Mouse (Mus musculus) lung, adult 18-20 months (tissue): ENCODE results near the gene Itsn1.

Experiments used
- DNase-seq, 2 experiments: peaks; one replicate each; pipeline ENCODE4 v3.0.0; 2022; ENCODE audit warnings: mixed read lengths in 2 of 2

Itsn1 gene

GRCm38 (mm10) chr16:91732816-91733215 lies 3.7 kb downstream of the Itsn1 start:
- DNase-seq, result no peak

GRCm38 (mm10) chr16:91734771-91735170 lies 5.7 kb downstream of the Itsn1 start:
- peak; percentile 18 to 24 for DNase-seq

DNA sequence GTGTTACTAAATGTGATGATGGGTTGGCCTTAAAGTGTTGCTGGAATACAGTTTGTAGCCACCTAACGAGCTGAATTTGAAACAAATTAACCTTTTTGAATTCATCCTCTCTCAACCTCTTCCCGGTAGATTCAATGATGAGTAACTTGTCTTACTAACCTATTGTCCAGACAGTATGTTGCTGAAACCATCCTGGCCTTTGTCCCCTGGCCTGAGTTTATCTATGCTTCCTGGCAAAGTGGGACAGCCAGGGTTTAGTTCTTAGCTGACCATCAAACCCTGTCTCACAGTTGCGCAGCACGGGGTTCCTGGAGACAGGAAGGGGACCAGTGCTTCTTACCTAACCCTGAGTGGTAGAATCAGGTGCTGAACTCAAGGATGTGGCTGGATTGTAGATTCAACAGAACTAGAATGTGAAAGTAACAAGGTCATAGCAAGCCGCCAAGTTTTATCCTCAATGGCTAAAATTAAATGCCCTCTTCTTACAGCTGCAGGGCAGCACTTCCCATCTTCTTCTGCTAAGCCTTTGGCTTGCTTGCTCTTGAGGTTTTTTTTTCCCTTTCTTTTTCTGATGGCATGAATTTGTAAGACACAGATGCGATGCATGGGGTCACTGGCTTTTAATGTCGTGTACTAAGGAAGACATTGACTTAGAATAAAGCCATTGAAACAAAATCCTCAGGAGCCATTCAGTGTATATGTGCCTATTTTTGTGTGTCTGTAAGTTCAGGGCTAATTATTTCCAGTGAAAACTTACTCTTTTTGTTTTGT lies 7.2 kb downstream of the Itsn1 start:
- DNase-seq, result no peak

- DNase-seq, result no peak
These were observed 9.4 kb downstream of the Itsn1 start for GRCm38 (mm10) chr16:91738505-91738904.

DNA sequence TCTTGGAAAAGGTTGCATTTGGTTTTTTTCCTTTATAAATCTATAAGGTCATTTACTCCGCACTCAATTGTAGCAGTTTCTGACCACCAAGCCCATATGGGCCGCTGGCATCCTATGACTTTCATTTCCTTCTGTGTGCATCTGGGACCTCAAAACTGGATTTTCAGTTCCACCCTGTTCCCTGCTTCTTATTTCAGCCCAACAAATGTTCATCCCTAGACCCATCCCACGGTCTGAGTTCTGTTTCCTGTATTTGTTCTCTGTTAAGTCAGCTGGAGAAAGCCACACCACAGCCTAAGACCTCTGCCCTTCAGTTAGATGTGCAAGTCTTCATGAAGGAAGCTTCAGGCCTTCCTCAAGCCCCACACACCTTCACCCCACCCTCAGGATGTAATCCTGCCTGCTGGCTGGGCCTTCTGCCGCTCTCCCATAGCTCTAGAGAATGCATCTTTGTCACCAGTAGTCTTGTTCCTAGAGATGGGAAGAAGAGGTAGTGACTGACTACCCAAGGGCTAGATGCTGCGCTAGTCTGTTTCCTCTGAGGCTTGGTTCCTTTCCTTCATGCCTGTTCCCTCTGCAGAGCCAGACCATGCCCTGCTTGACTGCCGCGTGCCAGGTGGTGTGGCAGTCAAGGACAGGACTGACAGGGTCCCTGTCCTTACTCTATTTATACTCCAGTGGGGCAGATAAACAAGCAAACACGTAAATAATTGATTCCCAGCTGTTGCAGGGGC lies 11.3 kb downstream of the Itsn1 start:
- DNase-seq, result no peak

DNA sequence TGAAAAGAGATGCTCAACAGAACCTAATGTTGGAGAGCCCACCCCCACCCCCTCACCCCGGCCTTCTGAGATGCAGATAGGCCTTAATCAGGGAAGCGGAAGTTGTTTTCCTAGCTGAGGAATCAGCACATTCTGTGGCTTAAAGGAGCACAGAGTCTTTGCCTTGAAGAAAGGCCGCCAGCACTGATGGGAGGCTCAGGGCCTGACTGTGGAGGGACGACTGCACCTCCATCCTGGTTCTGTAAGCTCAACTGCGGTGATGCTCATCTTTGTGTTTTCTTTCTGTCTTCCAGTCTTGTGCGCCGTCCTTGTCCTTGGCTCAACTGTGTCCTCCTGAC lies 11.8 kb downstream of the Itsn1 start:
- DNase-seq, result no peak

DNA sequence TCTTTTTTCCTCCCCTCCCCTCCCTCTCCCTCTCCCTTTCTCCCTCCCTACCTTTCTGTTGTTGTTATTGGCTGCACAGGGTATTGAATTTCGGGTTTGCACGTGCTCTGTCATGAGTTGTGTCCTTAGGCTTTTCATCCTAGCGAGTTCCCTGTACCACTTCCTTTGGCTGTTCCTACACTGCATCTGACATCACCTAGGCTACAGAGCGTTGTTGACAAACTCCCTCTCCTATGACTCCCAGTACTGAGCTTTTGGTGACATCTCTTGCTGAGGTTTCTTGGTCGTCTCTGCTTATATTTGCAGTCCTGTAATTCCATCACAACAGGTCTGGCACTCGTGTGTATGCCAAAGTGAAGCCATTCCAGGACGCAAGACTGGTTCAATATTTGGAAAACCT lies 14.0 kb downstream of the Itsn1 start:
- no peak for DNase-seq

DNA sequence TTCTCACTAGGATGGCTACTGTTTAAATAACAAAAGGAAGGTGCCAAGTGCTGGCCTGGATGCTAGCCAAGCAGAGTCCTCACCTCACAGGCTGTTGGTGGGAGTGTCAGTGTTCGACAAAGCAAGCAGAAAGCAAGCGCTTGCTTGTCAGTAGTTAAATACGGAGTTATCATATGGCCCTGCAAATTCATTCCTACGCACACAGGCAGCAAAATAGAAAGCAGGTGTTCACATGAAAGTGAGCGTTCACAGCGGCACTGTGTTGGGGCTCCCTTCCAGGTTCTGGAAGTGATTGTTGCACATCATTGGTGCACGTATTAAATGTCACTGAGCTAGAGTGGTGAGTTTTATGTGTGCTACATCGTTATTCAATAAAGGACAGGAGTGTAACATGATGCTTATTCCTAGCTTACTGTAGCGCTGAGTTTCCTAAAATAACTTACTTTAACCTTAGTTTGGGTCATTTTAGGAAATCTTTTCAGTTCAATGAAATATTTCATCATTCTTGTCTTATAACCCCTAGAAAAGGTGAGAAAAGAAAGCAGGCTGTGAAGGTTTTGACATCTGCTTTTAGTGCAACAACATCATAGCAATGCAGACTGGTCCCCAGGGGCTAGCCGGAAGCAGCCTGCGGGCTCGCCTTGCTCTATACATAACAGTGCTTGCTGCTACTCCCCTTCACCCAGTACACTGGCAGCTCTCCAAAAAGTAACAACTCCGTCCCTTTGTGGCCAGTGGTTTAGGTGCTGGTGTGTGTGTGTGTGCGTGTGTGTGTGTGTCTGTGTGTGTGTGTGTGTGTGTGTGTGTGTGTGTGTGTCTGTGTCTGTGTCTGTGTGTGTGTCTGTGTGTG lies 17.2 kb downstream of the Itsn1 start:
- DNase-seq, result peak in 1 of 2 experiments; percentile 29

- DNase-seq, result no peak
These were observed 18.5 kb downstream of the Itsn1 start for GRCm38 (mm10) chr16:91747567-91747966.

GRCm38 (mm10) chr16:91751644-91752385 lies 22.7 kb downstream of the Itsn1 start:
- DNase-seq, result no peak

DNA sequence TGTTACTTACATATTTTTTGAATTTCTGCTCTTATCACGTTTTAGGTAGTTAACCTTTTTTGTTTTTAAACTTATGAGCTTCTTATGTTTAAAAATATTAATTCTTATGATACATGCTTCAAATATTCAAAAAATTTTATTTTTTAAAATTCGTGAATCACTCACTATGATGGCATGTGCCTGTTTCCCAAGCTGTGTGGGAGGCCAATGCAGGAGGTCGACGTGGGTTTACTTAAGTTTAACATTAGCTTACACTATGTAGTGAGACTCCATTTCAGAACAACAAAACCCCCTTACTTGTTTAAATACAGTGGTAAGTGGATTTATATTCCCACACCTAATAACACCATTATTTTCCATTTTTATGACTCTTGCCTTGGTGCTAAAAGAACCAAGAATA lies 24.5 kb downstream of the Itsn1 start:
- no peak for DNase-seq

GRCm38 (mm10) chr16:91754957-91755356 lies 25.9 kb downstream of the Itsn1 start:
- DNase-seq, result no peak

- no peak for DNase-seq
These were observed 32.1 kb downstream of the Itsn1 start for GRCm38 (mm10) chr16:91761202-91761601.

DNA sequence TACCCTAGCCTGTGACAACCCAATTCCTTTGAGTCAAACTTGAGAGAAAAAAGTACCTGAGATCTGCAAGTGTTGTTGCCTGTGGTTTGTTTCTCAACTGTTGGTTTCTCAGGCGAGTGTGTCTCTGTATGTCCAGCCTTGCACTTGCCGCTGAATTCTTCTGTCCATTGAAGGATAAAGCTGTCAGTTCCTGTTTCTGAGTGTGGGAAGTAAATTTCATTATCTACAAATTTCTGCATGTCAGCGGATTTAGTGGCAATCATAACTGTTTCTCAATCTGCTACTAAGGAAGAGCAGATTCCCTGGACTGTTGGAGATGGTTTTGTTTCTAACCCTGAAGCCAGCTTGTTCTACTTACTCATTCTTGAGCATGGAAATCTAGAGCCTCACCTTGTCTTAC lies 32.7 kb downstream of the Itsn1 start:
- DNase-seq, result no peak

DNA sequence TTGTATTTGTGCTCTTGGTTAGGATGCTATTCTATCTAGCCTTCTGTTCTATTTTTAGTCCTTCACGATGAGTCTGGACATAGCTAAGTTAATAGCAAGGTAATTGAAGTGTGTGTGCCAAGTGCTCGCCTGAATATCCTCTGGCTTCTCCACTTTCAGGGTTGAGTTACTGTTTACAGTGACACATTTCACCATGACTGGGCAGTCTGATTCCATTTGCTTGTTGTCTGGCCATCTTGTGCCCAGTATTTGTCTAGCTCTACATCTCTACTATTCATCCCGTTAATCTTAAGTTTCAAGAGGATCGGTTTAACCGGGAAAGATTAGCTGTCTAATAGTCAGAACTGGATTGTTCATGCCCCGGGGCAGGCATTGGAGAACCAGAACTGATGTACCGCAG lies 33.4 kb downstream of the Itsn1 start:
- DNase-seq, result no peak

DNA sequence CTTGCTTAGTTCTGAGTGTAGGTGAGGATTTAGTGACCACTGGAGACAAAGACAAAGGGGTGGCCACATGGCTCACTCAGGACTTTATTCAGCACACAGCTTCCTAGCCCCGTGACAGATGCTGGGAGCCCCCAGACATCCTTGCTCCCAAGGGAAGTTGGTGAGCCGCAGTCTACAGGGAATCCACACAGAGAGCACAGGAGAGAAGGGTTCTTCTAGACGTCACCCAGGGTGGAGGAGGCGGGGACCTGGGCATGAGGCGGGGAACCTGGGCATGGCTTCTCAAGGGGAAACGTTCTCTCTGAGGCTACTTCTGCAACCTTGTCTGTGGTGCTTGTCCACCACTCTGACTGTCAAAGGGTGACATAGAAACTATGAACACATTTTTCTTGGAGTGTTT lies 34.9 kb downstream of the Itsn1 start:
- DNase-seq, result peak; percentile 18 to 43

DNA sequence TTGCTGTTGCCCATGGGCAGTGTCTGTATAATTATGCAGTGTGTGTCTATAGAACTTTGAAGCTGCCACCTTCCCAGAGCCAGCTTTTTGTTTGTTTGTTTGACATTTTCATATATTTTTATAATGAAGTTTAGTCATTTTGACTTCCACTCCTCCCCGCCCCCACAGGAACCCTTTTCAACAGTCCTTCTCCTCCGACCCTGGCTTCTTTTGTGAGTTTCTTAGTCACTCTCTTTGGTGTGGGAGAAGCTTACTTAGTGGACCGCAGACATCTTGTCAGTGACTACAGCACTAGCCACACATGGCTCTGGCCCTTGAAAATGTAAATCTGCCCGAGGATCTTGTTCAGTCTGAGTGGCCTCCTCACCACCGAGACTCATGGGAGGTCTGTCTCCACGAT lies 35.3 kb downstream of the Itsn1 start:
- DNase-seq, result no peak

DNA sequence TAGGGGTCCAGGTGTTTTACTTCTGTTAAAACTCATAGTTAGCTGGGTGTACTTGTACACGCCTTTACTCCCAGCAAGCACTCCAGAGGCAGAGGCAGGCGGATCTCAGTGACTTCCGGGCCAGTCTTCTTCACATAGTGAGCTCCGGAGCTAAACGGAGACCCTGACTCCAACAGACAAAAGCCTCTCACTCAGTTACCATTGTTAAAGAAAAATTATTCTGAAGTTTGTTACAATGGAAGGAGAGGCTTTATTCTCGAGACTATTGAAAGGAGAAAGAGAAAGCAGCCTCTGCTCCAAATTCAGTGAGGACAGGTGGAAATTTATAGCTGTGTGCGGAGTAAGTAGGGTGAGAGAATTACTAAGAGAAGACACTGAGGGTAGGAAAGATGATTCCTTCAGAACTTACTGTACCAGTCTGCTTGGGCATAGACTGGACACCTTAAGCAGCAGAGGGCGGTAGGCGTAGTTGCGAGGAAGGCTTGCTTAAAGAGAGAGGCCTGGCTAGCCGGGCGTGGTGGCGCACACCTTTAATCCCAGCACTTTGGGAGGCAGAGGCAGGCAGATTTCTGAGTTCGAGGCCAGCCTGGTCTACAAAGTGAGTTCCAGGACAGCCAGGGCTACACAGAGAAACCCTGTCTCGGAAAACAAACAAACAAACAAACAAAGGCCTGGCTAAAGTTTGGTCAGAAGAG lies 36.2 kb downstream of the Itsn1 start:
- no peak for DNase-seq

DNA sequence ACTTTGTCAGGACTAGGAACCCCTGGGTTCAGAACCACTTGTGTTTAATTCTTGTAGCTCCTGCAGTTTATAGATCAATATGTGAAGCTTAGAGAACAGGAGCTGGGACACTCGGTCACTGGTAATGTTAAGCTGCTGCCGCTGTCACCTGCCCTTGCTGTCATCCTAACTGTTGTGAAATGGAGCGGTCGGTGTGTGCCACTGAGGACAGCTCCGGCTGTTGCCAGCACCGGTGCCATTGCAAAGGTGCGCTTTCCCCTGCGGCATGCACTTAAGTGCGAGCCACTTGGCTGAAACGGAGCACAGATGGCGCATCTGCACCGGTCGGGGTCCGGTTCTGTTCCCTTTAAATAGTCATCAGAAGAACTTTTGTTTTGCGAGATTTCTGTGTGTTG lies 36.7 kb downstream of the Itsn1 start:
- DNase-seq, result no peak

DNA sequence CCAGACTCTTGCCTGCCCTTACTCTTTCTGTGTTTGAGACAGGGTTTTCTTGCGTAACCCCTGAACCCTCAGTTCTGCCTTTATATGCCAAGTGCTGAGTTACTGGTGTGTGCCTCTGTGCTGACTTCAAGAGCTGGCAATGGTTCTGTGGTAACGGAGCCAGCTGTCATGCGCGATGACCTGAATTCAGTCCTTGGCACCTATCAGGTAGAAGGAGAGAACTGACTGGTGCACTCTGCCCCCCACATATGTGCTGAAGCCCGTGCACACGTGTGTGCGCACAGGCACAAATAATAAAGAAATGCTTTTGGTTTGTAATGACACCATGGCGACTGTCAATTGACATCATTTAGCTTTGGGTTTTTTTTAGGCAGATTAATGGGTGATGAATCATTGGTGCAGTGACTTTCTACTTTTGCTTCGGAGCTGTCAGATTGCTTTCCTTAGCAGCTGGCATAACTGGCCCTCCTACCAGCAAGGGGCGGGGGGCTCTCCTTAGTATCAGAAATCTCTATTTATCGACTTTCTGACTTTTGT lies 38.2 kb downstream of the Itsn1 start:
- DNase-seq, result peak; percentile 44 to 48

DNA sequence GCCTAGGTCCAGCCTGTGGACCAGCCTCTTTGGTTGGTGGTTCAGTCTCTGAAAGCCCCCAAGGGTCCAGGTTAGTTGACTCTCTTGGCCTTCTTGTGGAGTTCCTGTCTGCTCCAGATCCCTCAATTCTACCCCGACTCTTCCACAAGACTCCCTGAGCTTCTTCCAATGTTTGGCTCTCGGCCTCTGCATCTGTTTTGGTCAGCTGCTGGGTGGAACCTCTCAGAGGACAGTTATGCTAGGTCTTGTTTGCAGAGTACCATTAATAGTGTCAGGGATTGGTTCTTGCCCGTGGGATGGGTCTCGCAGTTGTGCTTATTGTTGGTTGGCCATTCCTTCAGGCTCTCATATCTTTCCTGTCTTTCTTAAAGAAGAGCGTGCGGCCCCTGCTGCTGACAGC lies 39.5 kb downstream of the Itsn1 start:
- DNase-seq, result no peak

DNA sequence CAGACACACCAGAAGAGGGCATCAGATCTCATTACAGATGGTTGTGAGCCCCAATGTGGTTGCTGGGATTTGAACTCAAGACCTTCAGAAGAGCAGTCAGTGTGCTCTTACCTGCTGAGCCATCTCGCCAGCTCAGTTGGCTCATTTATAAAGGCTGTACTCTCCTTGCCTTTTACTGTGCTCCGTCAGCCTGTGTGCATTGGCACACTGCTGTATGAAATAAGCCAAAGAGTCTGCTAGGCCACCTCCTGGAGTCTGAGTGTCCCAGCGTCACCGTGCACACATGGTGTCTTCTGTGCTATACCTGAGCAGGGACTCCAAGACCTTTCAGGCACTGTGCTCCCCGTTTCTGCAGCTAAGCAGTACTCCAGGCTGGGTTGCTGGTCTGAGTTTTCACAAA lies 40.8 kb downstream of the Itsn1 start:
- DNase-seq, result no peak
